Mouse (Mus musculus) hindbrain, embryonic 12.5 days (tissue): Measurements from ENCODE around the gene Olfr411. TPM values are rescaled to one million over a fixed set of nuclear protein-coding genes. Genes with fewer than 3 reads are reported as not detected.

ENCODE experiments used
- ATAC-seq: fragments of 200-750 bp; cut with Nextera tagmentation; 2 replicates; pipeline ENCODE4 v1.8.0; 2017; ENCODE audit warnings: moderate TSS enrichment; ENCODE audit not compliant: low FRiP score
- H3K27ac ChIP-seq: fragments of 300-500 bp; sonication (generic); 2 replicates; pipeline ENCODE4 v1.5.1; 2016; ENCODE audit warnings: mild to moderate bottlenecking
- H3K27me3 ChIP-seq: fragments of 300-500 bp; sonication (generic); 2 replicates; pipeline ENCODE4 v1.6.1; 2016; ENCODE audit warnings: mild to moderate bottlenecking
- H3K36me3 ChIP-seq: fragments of 300-500 bp; sonication (generic); 2 replicates; pipeline ENCODE4 v1.6.1; 2016; ENCODE audit warnings: mild to moderate bottlenecking
- H3K4me1 ChIP-seq: fragments of 300-500 bp; sonication (generic); 2 replicates; pipeline ENCODE4 v1.6.1; 2016
- H3K4me2 ChIP-seq: fragments of 300-500 bp; sonication (generic); replicated peaks from 2 replicates; pipeline ENCODE4 v1.6.1; 2016; ENCODE audit warnings: mild to moderate bottlenecking
- H3K4me3 ChIP-seq: fragments of 300-500 bp; sonication (generic); 2 replicates; pipeline ENCODE4 v1.5.1; 2016; ENCODE audit warnings: mild to moderate bottlenecking
- H3K9ac ChIP-seq: fragments of 300-500 bp; sonication (generic); 2 replicates; pipeline ENCODE4 v1.6.1; 2016; ENCODE audit warnings: mild to moderate bottlenecking, moderate library complexity
- H3K9me3 ChIP-seq: fragments of 300-500 bp; sonication (generic); replicated peaks from 2 replicates; pipeline ENCODE4 v1.6.1; 2016; ENCODE audit warnings: mild to moderate bottlenecking
- WGBS: fragments of 180-500 bp; shearing (Covaris S2); methylation state at CpG from one replicate; pipeline ENCODE4 v1.1.7; 2016; 5-methylcytosine and 5-hydroxymethylcytosine counted together
- polyA plus RNA-seq: library from polyadenylated mRNA; unstranded; fragments of >200 nt; fragmentation: Nextera tagmentation; extraction: Ambion mirVana; gene quantifications from 2 replicates; pipeline ENCODE4 v1.2.1, GENCODE M21; 2016

The Olfr411 gene
- polyA plus RNA-seq = not detected in 2 replicates

GRCm38 (mm10) chr11:74352550-74352949, at the start of gene Olfr411:
Gene Olfr411, minus strand, starts transcription at chr11:74352650.
- Histone ChIP-seq H3K4me2 (no peak within 1 kb of the TSS), H3K27me3 (no peaks in the 10 kb centered on the region), H3K4me3 (no peak within 1 kb of the TSS), H3K4me1 (no peaks in the 10 kb centered on the region), H3K36me3 (no peaks in the 10 kb centered on the region), H3K27ac (no peak within 1 kb of the TSS), H3K9me3 (no peaks in the 10 kb centered on the region), H3K9ac (no peak within 1 kb of the TSS)
- no peak for ATAC-seq
- WGBS = 81% methylated on average over 3 of the region's 3 CpGs

GRCm38 (mm10) chr11:74402126-74402525, 49.7 kb upstream of the Olfr411 start:
- WGBS = 54% methylated on average over 2 of the region's 2 CpGs
- H3K4me3 ChIP-seq = no peak overlapping the region
- no peak for ATAC-seq

GRCm38 (mm10) chr11:74395583-74395982, 43.1 kb upstream of the Olfr411 start:
- Histone ChIP-seq H3K4me2 (no peak overlapping the region), H3K27ac (no peak overlapping the region), H3K9me3 (no peaks in the 10 kb centered on the region), H3K4me1 (peaks cover 21% of the 10 kb centered on the region), H3K4me3 (no peak overlapping the region), H3K9ac (no peak overlapping the region), H3K27me3 (no peaks in the 10 kb centered on the region), H3K36me3 (0 out of 2 replicates have a peak, but pooled peaks cover 7% of the 10 kb centered on the region)
- no peak for ATAC-seq
- 87% methylated on average over 18 of the region's 18 CpGs for WGBS

More at GRCm38 (mm10) chr11:74402126-74402525, 49.7 kb upstream of the Olfr411 start:
- Histone ChIP-seq H3K4me1 (peaks cover 7% of the 10 kb centered on the region), H3K27me3 (no peaks in the 10 kb centered on the region), H3K4me2 (no peak overlapping the region), H3K9me3 (no peaks in the 10 kb centered on the region), H3K9ac (no peak overlapping the region), H3K27ac (no peak overlapping the region), H3K36me3 (no peaks in the 10 kb centered on the region)

GRCm38 (mm10) chr11:74393489-74393888, 41.0 kb upstream of the Olfr411 start:
- Histone ChIP-seq H3K4me3 (no peak overlapping the region), H3K27ac (no peak overlapping the region), H3K4me2 (no peak overlapping the region), H3K27me3 (no peaks in the 10 kb centered on the region), H3K9me3 (no peaks in the 10 kb centered on the region), H3K4me1 (peaks cover 14% of the 10 kb centered on the region), H3K9ac (no peak overlapping the region), H3K36me3 (0 out of 2 replicates have a peak, but pooled peaks cover 7% of the 10 kb centered on the region)
- peak; percentile 73 for ATAC-seq
- WGBS = 57% methylated on average over 5 of the region's 5 CpGs

GRCm38 (mm10) chr11:74392903-74393302, 40.5 kb upstream of the Olfr411 start:
- Histone ChIP-seq H3K4me1 (peaks cover 14% of the 10 kb centered on the region), H3K27ac (no peak overlapping the region), H3K4me3 (no peak overlapping the region), H3K9ac (no peak overlapping the region), H3K36me3 (0 out of 2 replicates have a peak, but pooled peaks cover 7% of the 10 kb centered on the region), H3K27me3 (no peaks in the 10 kb centered on the region), H3K4me2 (no peak overlapping the region), H3K9me3 (no peaks in the 10 kb centered on the region)
- WGBS = 82% methylated on average over 6 of the region's 6 CpGs
- ATAC-seq = no peak

GRCm38 (mm10) chr11:74391899-74392298, 39.4 kb upstream of the Olfr411 start:
- WGBS = 92% methylated on average over 11 of the region's 11 CpGs
- H3K4me2 ChIP-seq = no peak overlapping the region
- H3K4me3 ChIP-seq = no peak overlapping the region
- no peak overlapping the region for H3K27ac ChIP-seq
- no peak for ATAC-seq
- no peak overlapping the region for H3K9ac ChIP-seq
- H3K36me3 ChIP-seq = 0 out of 2 replicates have a peak, but pooled peaks cover 10% of the 10 kb centered on the region
- no peaks in the 10 kb centered on the region; the same call in 1 of the 2 replicates for H3K27me3 ChIP-seq
- H3K4me1 ChIP-seq = peaks cover 14% of the 10 kb centered on the region
- no peaks in the 10 kb centered on the region for H3K9me3 ChIP-seq

GRCm38 (mm10) chr11:74387203-74387602, 34.8 kb upstream of the Olfr411 start:
- no peak for ATAC-seq
- WGBS = 75% methylated on average over 5 of the region's 5 CpGs
- H3K9ac ChIP-seq = no peak overlapping the region
- H3K4me2 ChIP-seq = no peak overlapping the region
- no peak overlapping the region for H3K4me3 ChIP-seq
- no peak overlapping the region for H3K27ac ChIP-seq
- 0 out of 2 replicates have a peak, but pooled peaks cover 10% of the 10 kb centered on the region for H3K36me3 ChIP-seq
- no peaks in the 10 kb centered on the region; the same call in 1 of the 2 replicates for H3K27me3 ChIP-seq
- H3K9me3 ChIP-seq = no peaks in the 10 kb centered on the region
- H3K4me1 ChIP-seq = no peaks in the 10 kb centered on the region

GRCm38 (mm10) chr11:74385674-74386073, 33.2 kb upstream of the Olfr411 start:
- H3K9ac ChIP-seq = no peak overlapping the region
- H3K27me3 ChIP-seq = no peaks in the 10 kb centered on the region; the same call in 1 of the 2 replicates
- ATAC-seq = no peak
- no peak overlapping the region for H3K27ac ChIP-seq
- no peaks in the 10 kb centered on the region for H3K4me1 ChIP-seq
- no peak overlapping the region for H3K4me3 ChIP-seq
- H3K4me2 ChIP-seq = no peak overlapping the region
- 0 out of 2 replicates have a peak, but pooled peaks cover 3% of the 10 kb centered on the region for H3K36me3 ChIP-seq
- no peaks in the 10 kb centered on the region for H3K9me3 ChIP-seq
- WGBS = 83% methylated on average over 9 of the region's 9 CpGs

GRCm38 (mm10) chr11:74379166-74379873, 26.9 kb upstream of the Olfr411 start:
- ATAC-seq = no peak
- WGBS = 64% methylated on average over 4 of the region's 4 CpGs
- Histone ChIP-seq H3K36me3 (no peaks in the 10 kb centered on the region), H3K4me3 (no peak overlapping the region), H3K27me3 (no peaks in the 10 kb centered on the region), H3K4me2 (no peak overlapping the region), H3K9ac (no peak overlapping the region), H3K27ac (no peak overlapping the region), H3K9me3 (no peaks in the 10 kb centered on the region), H3K4me1 (no peaks in the 10 kb centered on the region)

- no peak overlapping the region for H3K4me2 ChIP-seq
- peak; percentile 77 for ATAC-seq
- H3K27me3 ChIP-seq = peaks cover 4% of the 10 kb centered on the region; the same call in 1 of the 2 replicates
- no peak overlapping the region for H3K4me3 ChIP-seq
- H3K27ac ChIP-seq = no peak overlapping the region
- H3K36me3 ChIP-seq = no peaks in the 10 kb centered on the region
- H3K4me1 ChIP-seq = no peaks in the 10 kb centered on the region
- no peaks in the 10 kb centered on the region for H3K9me3 ChIP-seq
- WGBS = 75% methylated on average over 3 of the region's 3 CpGs
- H3K9ac ChIP-seq = no peak overlapping the region
Measured at GRCm38 (mm10) chr11:74376847-74377246, 24.4 kb upstream of the Olfr411 start.

GRCm38 (mm10) chr11:74371393-74372100, 19.1 kb upstream of the Olfr411 start:
- Histone ChIP-seq H3K27me3 (peaks cover 8% of the 10 kb centered on the region; the same call in 1 of the 2 replicates), H3K9me3 (no peaks in the 10 kb centered on the region), H3K4me1 (no peaks in the 10 kb centered on the region), H3K36me3 (no peaks in the 10 kb centered on the region), H3K4me2 (no peak overlapping the region), H3K4me3 (no peak overlapping the region), H3K27ac (no peak overlapping the region), H3K9ac (no peak overlapping the region)
- ATAC-seq = peak; percentile 64
- 12% methylated on average over 22 of the region's 22 CpGs for WGBS

GRCm38 (mm10) chr11:74361769-74362168, 9.3 kb upstream of the Olfr411 start, which contains the start of gene Olfr412:
Gene Olfr412, plus strand, starts transcription at chr11:74362069.
- H3K36me3 ChIP-seq = no peaks in the 10 kb centered on the region
- no peak for ATAC-seq
- H3K27ac ChIP-seq = no peak within 1 kb of the TSS
- 77% methylated on average over 1 of the region's 1 CpGs for WGBS
- H3K4me2 ChIP-seq = no peak within 1 kb of the TSS
- H3K4me1 ChIP-seq = no peaks in the 10 kb centered on the region
- no peaks in the 10 kb centered on the region for H3K9me3 ChIP-seq
- H3K27me3 ChIP-seq = no peaks in the 10 kb centered on the region
- no peak within 1 kb of the TSS for H3K4me3 ChIP-seq
- H3K9ac ChIP-seq = no peak within 1 kb of the TSS
